Mouse (Mus musculus): Measurements from ENCODE around the gene Gins1.

- TF ChIP-seq CTCF (IDR thresholded peaks at IDR 0.05; ENCODE audit: extremely low read depth, insufficient read depth, insufficient read length, insufficient replicate concordance) (no peak), POLR2A (IDR thresholded peaks at IDR 0.05; ENCODE audit: low read depth, low read length) (no peak)
These were observed 19.4 kb upstream of the Gins1 start for GRCm38 (mm10) chr2:150885814-150886213.

Measured in spleen, adult 2 months (tissue).